Mouse (Mus musculus) lung, embryonic 14.5 days (tissue): Measurements from ENCODE around the gene Tanc1. TPM values are rescaled to one million over a fixed set of nuclear protein-coding genes. Genes with fewer than 3 reads are reported as not detected.

Experiments used
- ATAC-seq: fragments of 200-750 bp; cut with Nextera tagmentation; 2 replicates; pipeline ENCODE4 v1.8.0; 2017; ENCODE audit warnings: mild to moderate bottlenecking, moderate TSS enrichment, moderate library complexity; ENCODE audit not compliant: insufficient read depth
- DNase-seq: peaks from one replicate; pipeline ENCODE4 v3.0.0-alpha.2; 2015
- H3K27ac ChIP-seq: fragments of 300-500 bp; sonication (generic); 2 replicates; pipeline ENCODE4 v1.5.1; 2014; ENCODE audit warnings: low read depth, mild to moderate bottlenecking, moderate library complexity
- H3K27me3 ChIP-seq: fragments of 300-500 bp; sonication (generic); 2 replicates; pipeline ENCODE4 v1.6.1; 2014; ENCODE audit warnings: low read length, control low read depth; ENCODE audit not compliant: insufficient read depth
- H3K36me3 ChIP-seq: fragments of 300-500 bp; sonication (generic); 2 replicates; pipeline ENCODE4 v1.6.1; 2014; ENCODE audit warnings: control low read depth; ENCODE audit not compliant: insufficient read depth
- H3K4me1 ChIP-seq: fragments of 300-500 bp; sonication (generic); 2 replicates; pipeline ENCODE4 v1.6.1; 2014; ENCODE audit warnings: antibody characterized with exemption, control low read depth; ENCODE audit not compliant: insufficient read depth
- H3K4me2 ChIP-seq: fragments of 300-500 bp; sonication (generic); 2 replicates; pipeline ENCODE4 v1.6.1; 2014; ENCODE audit warnings: mild to moderate bottlenecking
- H3K4me3 ChIP-seq: fragments of 300-500 bp; sonication (generic); 2 replicates; pipeline ENCODE4 v1.5.1; 2014; ENCODE audit warnings: low read depth, low read length
- H3K9ac ChIP-seq: fragments of 300-500 bp; sonication (generic); 2 replicates; pipeline ENCODE4 v1.6.1; 2014
- H3K9me3 ChIP-seq: fragments of 300-500 bp; sonication (generic); 2 replicates; pipeline ENCODE4 v1.6.1; 2016; ENCODE audit warnings: low read depth, low read length, control low read depth
- CTCF ChIP-seq: IDR thresholded peaks from 2 replicates; pipeline ENCODE4 v1.5.1; 2016; ENCODE audit warnings: antibody characterized with exemption, low read depth
- WGBS: fragments of 180-500 bp; shearing (Covaris S2); extraction: QIAGEN DNeasy Blood & Tissue Kit; methylation state at CpG from one replicate; pipeline ENCODE4 v1.1.7; 2014; 5-methylcytosine and 5-hydroxymethylcytosine counted together
- polyA plus RNA-seq: library from polyadenylated mRNA; unstranded; fragments of >200 nt; fragmentation: Nextera tagmentation; extraction: Ambion mirVana; gene quantifications from 2 replicates; pipeline ENCODE4 v1.2.1, GENCODE M21; 2014

The Tanc1 gene
- polyA plus RNA-seq, 1 experiment from 2014 or later = 31.0 TPM

DNA sequence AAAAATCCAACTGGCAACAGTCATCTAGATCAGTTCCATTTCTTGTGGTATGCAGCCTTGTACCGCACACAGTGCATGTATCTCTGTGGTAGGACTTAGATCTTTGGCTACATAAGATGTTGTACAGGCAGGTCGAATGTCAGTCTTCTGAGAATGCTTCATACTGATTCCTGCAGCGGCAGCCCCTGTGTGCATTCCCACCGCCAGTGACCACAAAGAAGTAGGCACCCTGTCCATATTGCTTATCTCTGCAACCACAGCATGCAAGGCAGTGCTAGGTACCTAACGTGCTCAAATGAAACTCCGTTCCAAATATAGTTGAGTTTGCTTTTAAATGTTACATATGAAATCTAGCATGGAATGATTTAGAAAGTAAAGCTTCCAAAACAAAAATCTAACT, 269.6 kb downstream of the Tanc1 start:
- Histone ChIP-seq H3K4me1 (peaks cover 5% of the 10 kb centered on the region; the same call in 1 of the 2 replicates), H3K9ac (peak overlapping the region; percentile 78), H3K9me3 (no peaks in the 10 kb centered on the region), H3K27ac (no peak overlapping the region; the same call in 1 of the 2 replicates), H3K4me2 (peak overlapping the region; percentile 63), H3K36me3 (peaks cover 7% of the 10 kb centered on the region; the same call in 1 of the 2 replicates), H3K4me3 (peak overlapping the region; percentile 83), H3K27me3 (no peaks in the 10 kb centered on the region)
- ATAC-seq (no peak), DNase-seq (no peak)
- TF ChIP-seq CTCF = no peak
- 58% methylated on average over 6 of the region's 6 CpGs for WGBS

DNA sequence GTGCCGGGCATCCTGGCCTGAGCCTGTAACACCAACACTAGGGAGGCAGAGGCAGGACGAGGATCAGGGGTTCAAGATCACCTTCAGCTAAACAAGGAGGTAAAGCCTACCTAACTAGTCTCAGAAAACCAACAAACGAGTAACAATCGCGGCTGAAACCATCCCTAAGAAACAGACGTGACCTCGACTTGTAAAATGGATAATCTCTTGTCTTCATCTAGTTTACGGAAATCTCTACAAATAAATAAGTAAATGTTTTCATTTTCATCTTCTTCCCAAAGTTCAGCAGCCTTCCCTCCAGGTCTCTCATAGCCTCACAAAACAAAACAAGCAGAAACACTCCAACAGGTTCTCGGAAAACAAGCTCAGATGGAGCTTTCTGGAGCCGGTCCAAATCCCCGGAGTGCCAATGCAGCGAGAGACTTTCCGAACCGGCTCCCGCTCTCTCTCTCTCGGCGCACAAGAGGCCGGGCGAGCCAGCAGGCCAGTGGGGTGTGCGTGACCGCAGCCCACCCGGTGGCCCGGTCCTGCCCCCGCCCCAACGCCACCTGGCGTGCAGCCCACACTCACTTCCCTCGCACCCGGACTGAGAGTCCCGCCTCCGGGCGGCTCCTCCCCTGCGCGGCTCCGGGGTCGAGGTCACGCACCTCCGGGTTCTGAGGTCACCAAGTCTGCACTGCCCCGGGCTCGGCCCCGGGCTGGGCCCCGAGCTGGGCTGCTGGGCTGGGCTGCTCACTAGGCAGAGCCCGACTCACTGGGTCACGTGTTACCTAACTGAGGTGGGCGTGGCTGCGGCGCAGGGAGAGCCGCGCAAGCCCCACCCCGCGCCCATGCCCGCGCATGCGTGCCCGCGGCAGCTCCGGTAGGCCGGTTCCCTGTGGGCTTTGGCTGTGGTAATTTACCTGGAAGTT, 270.2 kb downstream of the Tanc1 start, which contains the start of gene Wdsub1:
Wdsub1 (minus strand) TSS at position 761 of the 911 bp plus-strand sequence.
- 4% methylated on average over 57 of the region's 57 CpGs for WGBS
- Histone ChIP-seq H3K4me3 (peak within 1 kb of the TSS; percentile 83), H3K4me2 (peak within 1 kb of the TSS; percentile 63), H3K9ac (peak within 1 kb of the TSS; percentile 78), H3K27me3 (no peaks in the 10 kb centered on the region), H3K9me3 (no peaks in the 10 kb centered on the region), H3K36me3 (peaks cover 5% of the 10 kb centered on the region; the same call in 1 of the 2 replicates), H3K27ac (peak within 1 kb of the TSS; percentile 73), H3K4me1 (peaks cover 5% of the 10 kb centered on the region; the same call in 1 of the 2 replicates)
- no peak for TF ChIP-seq CTCF
- DNase-seq (peak; percentile 96), ATAC-seq (peak; percentile 98)

GRCm38 (mm10) chr2:59882742-59883281, 271.0 kb downstream of the Tanc1 start:
- peak overlapping the region; percentile 6 for H3K9ac ChIP-seq
- H3K9me3 ChIP-seq = no peaks in the 10 kb centered on the region
- peaks cover 5% of the 10 kb centered on the region; the same call in 1 of the 2 replicates for H3K4me1 ChIP-seq
- no peaks in the 10 kb centered on the region for H3K36me3 ChIP-seq
- no peak for DNase-seq
- no peak for TF ChIP-seq CTCF
- no peak overlapping the region; the same call in 1 of the 2 replicates for H3K27ac ChIP-seq
- H3K4me3 ChIP-seq = peak overlapping the region; percentile 83
- 47% methylated on average over 8 of the region's 8 CpGs for WGBS
- H3K27me3 ChIP-seq = no peaks in the 10 kb centered on the region
- ATAC-seq = peak; percentile 48
- H3K4me2 ChIP-seq = peak overlapping the region; percentile 63

DNA sequence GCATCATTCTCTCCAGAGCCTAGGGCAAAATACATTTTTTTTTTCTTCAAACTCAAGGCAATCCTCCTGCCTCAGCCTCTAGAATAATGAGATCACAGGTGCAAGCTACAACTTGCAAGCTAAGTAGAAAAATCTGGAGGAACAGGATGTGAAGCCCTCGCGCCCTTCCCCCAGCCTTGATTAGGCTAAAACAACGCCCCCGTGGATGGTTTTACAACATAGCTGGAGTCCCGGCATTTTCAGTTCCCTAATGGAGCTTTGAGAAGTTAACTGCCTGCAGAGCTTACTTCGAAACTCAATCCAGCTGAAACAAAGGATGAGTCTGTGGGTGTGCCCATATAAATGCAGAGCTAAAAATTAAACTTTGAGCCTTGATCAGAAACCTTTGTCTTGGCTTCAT, 277.9 kb downstream of the Tanc1 start:
- no peak for TF ChIP-seq CTCF
- H3K9ac ChIP-seq = no peak overlapping the region
- H3K9me3 ChIP-seq = no peaks in the 10 kb centered on the region
- no peaks in the 10 kb centered on the region for H3K4me1 ChIP-seq
- WGBS = 85% methylated on average over 6 of the region's 6 CpGs
- no peak overlapping the region for H3K4me2 ChIP-seq
- H3K27ac ChIP-seq = no peak overlapping the region
- DNase-seq (peak; percentile 8), ATAC-seq (no peak)
- no peak overlapping the region for H3K4me3 ChIP-seq
- H3K36me3 ChIP-seq = peaks cover 9% of the 10 kb centered on the region; the same call in 1 of the 2 replicates
- no peaks in the 10 kb centered on the region for H3K27me3 ChIP-seq

Other genes starting within 250 kb of the Tanc1 start
- gene Dapl1, start 127.4 kb upstream of the Tanc1 start, polyA plus RNA-seq = 2.0 and 4.0 TPM in 2 replicates